Mouse (Mus musculus) ES-E14 (cell line): ENCODE measurements around the gene Acp5. TPM values are rescaled to one million over a fixed set of nuclear protein-coding genes. Genes with fewer than 3 reads are reported as not detected.
A peak's percentile ranks its signal among the peaks of the same experiment; 100 is the strongest.

ENCODE experiments used
- DNase-seq: peaks from one replicate; pipeline ENCODE4 v3.0.0-alpha.2; 2013; ENCODE audit warnings: low read depth, low spot score
- H3K27ac ChIP-seq: 2 replicates; pipeline ENCODE4 v1.5.1; 2012; ENCODE audit warnings: low read depth, mild to moderate bottlenecking, low read length, moderate library complexity, mixed read lengths; ENCODE audit not compliant: poor library complexity, insufficient read depth, severe bottlenecking
- H3K36me3 ChIP-seq: 2 replicates; pipeline ENCODE4 v1.6.1; 2012; ENCODE audit warnings: mild to moderate bottlenecking, low read length, moderate library complexity, mixed read lengths; ENCODE audit not compliant: control insufficient read depth, poor library complexity, insufficient read depth, severe bottlenecking
- H3K4me1 ChIP-seq, 2 experiments: fragments of 150-350 bp in 1 of 2; sonication (generic) in 1 of 2; 2 replicates each; pipeline ENCODE4 v1.6.1; 2012; ENCODE audit warnings: low read length in 2 of 2, mild to moderate bottlenecking in 1 of 2, mixed read lengths in 1 of 2; ENCODE audit not compliant: control insufficient read depth in 2 of 2, insufficient read depth in 2 of 2, poor library complexity in 1 of 2
- H3K4me3 ChIP-seq, 2 experiments: fragments of 150-350 bp in 1 of 2; sonication (generic) in 1 of 2; 2 replicates each; pipeline ENCODE4 v1.5.1; 2012; ENCODE audit warnings: low read length in 2 of 2, low read depth in 1 of 2, mild to moderate bottlenecking in 1 of 2, mixed read lengths in 1 of 2; ENCODE audit not compliant: insufficient read depth in 1 of 2, poor library complexity in 1 of 2, severe bottlenecking in 1 of 2
- H3K9ac ChIP-seq: 2 replicates; pipeline ENCODE4 v1.6.1; 2012; ENCODE audit warnings: low read depth, mild to moderate bottlenecking, low read length, mixed read lengths; ENCODE audit not compliant: poor library complexity, insufficient read depth, severe bottlenecking
- H3K9me3 ChIP-seq: fragments of 150-350 bp; sonication (generic); 2 replicates; pipeline ENCODE4 v1.6.1; 2012; ENCODE audit warnings: low read depth, mild to moderate bottlenecking, low read length; ENCODE audit not compliant: control insufficient read depth, insufficient read depth
- CHD2 ChIP-seq: IDR thresholded peaks from 2 replicates; pipeline ENCODE4 v1.6.1; 2014; ENCODE audit warnings: mild to moderate bottlenecking, low read depth, low read length, inconsistent platforms
- HCFC1 ChIP-seq: IDR thresholded peaks from 2 replicates; pipeline ENCODE4 v1.6.1; 2012; ENCODE audit warnings: low read length, inconsistent platforms, borderline replicate concordance; ENCODE audit not compliant: insufficient read depth
- MAFK ChIP-seq: IDR thresholded peaks from 2 replicates; pipeline ENCODE4 v1.6.1; 2014; ENCODE audit warnings: mild to moderate bottlenecking, low read depth, low read length, inconsistent platforms; ENCODE audit not compliant: insufficient read depth
- ZC3H11A ChIP-seq: IDR thresholded peaks from 2 replicates; pipeline ENCODE4 v1.6.1; 2012; ENCODE audit warnings: low read depth, mild to moderate bottlenecking, inconsistent platforms, low read length, borderline replicate concordance
- ZNF384 ChIP-seq: IDR thresholded peaks from 2 replicates; pipeline ENCODE4 v1.6.1; 2012; ENCODE audit warnings: low read depth, low read length, inconsistent platforms
- in situ Hi-C, 2 experiments: fragments of 600-800 bp; cut with MboI; formaldehyde crosslinking; loops; one replicate each; pipeline ENCODE4 v1.15.1; 2025; ENCODE audit warnings: low sequenced_read_pairs in 2 of 2, inconsistent platforms in 1 of 2; ENCODE audit not compliant: unreplicated experiment in 2 of 2
- total RNA-seq: library from RNA; depleted of rRNA; stranded (reverse); fragments of 300-350 nt; gene quantifications from 2 replicates; pipeline ENCODE4 v1.2.3, GENCODE M21; 2012

Gene Acp5
- total RNA-seq, 1 experiment, result 14.6 TPM

DNA sequence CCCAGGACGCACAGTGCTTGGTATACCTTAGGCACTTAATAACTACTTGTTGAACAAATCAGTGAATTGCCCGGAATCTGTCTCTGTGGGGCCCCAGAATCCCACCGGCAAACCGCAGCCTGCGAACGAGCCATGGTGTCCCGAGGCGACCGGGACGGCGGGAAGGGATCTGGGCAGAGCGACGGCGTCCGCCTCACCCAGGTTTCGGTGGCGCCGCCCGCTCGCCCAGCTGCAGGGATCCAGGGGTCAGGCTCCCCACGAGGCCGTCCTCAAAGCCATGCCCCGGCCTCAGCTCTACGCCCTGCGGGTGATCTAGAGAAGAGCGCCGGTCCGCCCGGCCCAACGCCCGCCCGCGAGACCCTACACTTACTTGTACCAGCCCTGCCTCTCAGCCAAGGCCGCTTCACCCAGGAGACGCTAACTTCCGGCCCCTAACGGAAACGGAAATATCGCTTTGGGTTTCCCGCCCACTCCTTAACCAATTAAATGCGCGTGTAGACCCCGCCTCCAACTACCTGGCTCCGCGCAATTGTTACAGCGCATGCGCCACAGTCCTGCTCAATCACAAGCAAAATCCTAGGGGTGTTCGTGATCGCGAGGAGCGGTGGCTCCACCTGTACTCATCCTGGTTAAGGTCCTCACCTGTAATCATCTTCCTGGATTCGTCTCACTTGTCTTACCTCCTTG is 18.6 kb downstream of the Acp5 start, which contains the start of gene Elof1:
Gene Elof1, minus strand, starts transcription at position 433 of the 687 bp plus-strand sequence.
- H3K9ac ChIP-seq, result peak within 1 kb of the TSS; percentile 97
- no peaks in the 10 kb centered on the region for H3K9me3 ChIP-seq
- DNase-seq, result peak; percentile 97
- in situ Hi-C loops, result no loop called here
- peak within 1 kb of the TSS; percentile 72 to 96 for H3K4me3 ChIP-seq
- H3K27ac ChIP-seq, result no peak within 1 kb of the TSS
- H3K36me3 ChIP-seq, result peaks cover 13% of the 10 kb centered on the region
- no peak for TF ChIP-seq ZNF384
- no peak for TF ChIP-seq HCFC1
- H3K4me1 ChIP-seq, result peaks cover 0 to 6% of the 10 kb centered on the region in 2 experiments; a peak in 1 of 4 replicates

DNA sequence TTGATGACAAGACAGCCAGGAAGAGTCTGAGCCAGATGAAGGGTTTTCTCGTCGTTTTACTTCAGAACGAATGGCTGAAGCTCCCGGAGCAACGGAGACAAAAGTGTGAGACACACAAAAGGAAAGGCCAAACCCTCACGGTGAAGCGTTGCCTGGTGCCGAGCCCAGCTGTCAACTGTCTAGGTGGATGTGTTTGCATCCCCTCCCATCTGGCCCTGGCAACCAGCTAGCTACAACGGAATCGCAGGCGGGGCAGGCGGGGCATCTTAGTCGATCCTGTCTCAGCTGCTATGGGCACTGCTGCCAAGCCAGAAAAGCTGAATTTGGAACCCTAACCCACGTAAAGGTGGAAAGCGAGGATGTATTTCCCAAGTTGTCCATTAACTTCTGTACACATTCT is 19.4 kb downstream of the Acp5 start:
- H3K27ac ChIP-seq, result no peak overlapping the region
- H3K9me3 ChIP-seq, result no peaks in the 10 kb centered on the region
- DNase-seq, result no peak
- no peak for TF ChIP-seq ZNF384
- TF ChIP-seq CHD2, result no peak
- TF ChIP-seq MAFK, result no peak
- TF ChIP-seq ZC3H11A, result no peak
- no peak for TF ChIP-seq HCFC1
- peak overlapping the region; percentile 72 to 96 for H3K4me3 ChIP-seq
- peaks cover 16% of the 10 kb centered on the region for H3K36me3 ChIP-seq
- H3K9ac ChIP-seq, result peak overlapping the region; percentile 97
- peaks cover 0 to 6% of the 10 kb centered on the region in 2 experiments; a peak in 1 of 4 replicates for H3K4me1 ChIP-seq
- in situ Hi-C loops, result no loop called here

DNA sequence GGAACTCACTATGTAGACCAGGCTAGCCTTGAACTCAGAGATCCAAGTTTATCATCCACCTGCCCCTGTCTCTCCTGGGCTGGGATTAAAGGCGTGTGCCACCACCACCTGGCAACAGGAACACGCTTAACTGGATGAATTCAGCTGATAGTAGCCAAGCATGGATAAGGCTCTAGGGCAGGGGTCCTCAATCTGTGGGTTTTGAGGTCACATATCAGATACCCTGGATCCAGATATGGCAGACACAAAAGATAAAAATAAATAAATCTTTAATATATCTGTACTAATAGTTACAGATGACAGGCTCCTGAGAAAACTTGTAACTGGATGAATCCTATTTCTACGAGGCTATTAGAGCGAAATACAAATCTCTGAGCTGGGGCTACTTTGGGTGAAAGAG is 19.9 kb downstream of the Acp5 start:
- Histone ChIP-seq H3K9me3 (no peaks in the 10 kb centered on the region), H3K4me1 (peaks cover 0 to 6% of the 10 kb centered on the region in 2 experiments; a peak in 1 of 4 replicates), H3K27ac (no peak overlapping the region), H3K36me3 (peaks cover 18% of the 10 kb centered on the region), H3K4me3 (no peak overlapping the region), H3K9ac (no peak overlapping the region)
- no peak for TF ChIP-seq ZC3H11A
- no peak for TF ChIP-seq CHD2
- no peak for TF ChIP-seq HCFC1
- TF ChIP-seq MAFK, result no peak
- no peak for TF ChIP-seq ZNF384
- DNase-seq, result no peak
- in situ Hi-C loops, result no loop called here

DNA sequence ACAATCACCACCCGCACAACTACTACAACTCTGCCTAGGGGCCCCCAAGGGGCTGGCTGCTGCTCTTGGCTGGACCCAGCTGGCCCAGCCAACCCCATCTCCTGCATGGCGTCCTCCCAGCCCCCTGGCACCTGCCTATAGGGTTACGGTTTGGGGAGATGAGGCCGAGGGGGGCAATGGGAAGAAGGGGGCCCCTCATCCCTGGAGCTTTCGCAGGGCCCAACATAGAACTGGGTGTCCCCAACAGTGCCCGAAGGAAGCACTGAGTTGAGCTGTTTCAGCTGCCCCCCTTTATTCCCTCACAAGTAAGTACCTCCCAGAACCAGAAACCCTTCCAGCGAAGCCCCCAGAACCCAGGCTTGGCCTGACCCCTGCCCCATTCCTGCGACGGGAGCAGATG is 27.3 kb downstream of the Acp5 start:
- no peak overlapping the region for H3K4me3 ChIP-seq
- H3K9ac ChIP-seq, result no peak overlapping the region
- H3K36me3 ChIP-seq, result peaks cover 11% of the 10 kb centered on the region
- no peak for DNase-seq
- H3K4me1 ChIP-seq, result no peaks in the 10 kb centered on the region
- H3K27ac ChIP-seq, result no peak overlapping the region
- TF ChIP-seq CHD2 (no peak), ZNF384 (no peak), HCFC1 (no peak), ZC3H11A (no peak), MAFK (no peak)
- no peaks in the 10 kb centered on the region for H3K9me3 ChIP-seq
- in situ Hi-C loops, result no loop called here

DNA sequence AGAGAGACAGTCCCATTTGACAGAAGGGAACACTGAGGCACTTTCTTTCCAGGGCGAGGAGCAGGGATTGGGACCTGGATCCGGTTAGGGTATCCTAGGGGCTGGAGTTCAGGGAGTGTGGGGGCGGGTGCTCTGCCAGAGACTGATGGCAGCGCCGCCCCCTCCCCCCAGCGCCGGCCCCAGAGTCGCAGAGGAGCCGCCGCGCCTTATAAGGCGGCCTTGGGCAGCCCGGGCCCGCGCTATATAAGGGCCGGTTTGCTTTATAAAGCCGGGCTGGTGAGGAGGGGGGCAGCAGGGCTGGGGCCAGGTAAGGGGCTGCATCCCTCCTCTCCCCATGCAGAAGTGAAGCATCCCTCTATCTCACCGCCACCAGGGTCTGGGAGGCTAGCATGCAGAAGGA is 35.6 kb downstream of the Acp5 start:
- DNase-seq, result no peak
- Histone ChIP-seq H3K27ac (no peak overlapping the region), H3K9me3 (no peaks in the 10 kb centered on the region), H3K9ac (no peak overlapping the region), H3K4me1 (peaks cover 1 to 7% of the 10 kb centered on the region in 2 experiments; a peak in 2 of 4 replicates), H3K4me3 (peak overlapping the region; percentile 21 to 40; a peak in 2 of 4 replicates), H3K36me3 (no peaks in the 10 kb centered on the region)
- in situ Hi-C loops, result no loop called here
- no peak for TF ChIP-seq ZNF384
- TF ChIP-seq CHD2, result no peak
- no peak for TF ChIP-seq HCFC1
- TF ChIP-seq ZC3H11A, result no peak
- no peak for TF ChIP-seq MAFK
